Mouse (Mus musculus) large intestine, adult 2 months (tissue): ENCODE data around the gene Tsen34. TPM values are rescaled to one million over a fixed set of nuclear protein-coding genes. Genes with fewer than 3 reads are reported as not detected.
"Not testable (repeated sequence)": the region's sequence is repeated elsewhere in the genome, so short reads cannot be mapped to it uniquely, and the experiment has no call there.

ENCODE experiments used
- DNase-seq: peaks from one replicate; pipeline ENCODE4 v3.0.0-alpha.2; 2012; ENCODE audit warnings: low read depth, low spot score
- whole genome bisulfite sequencing: fragments of 180-500 bp; shearing (Covaris S2); methylation state at CpG from one replicate; pipeline ENCODE4 v1.1.7; 2018; 5-methylcytosine and 5-hydroxymethylcytosine counted together
- polyA plus RNA-seq: library from polyadenylated mRNA; depleted of rRNA; stranded (reverse); fragments of >200 nt; gene quantifications from 2 replicates; pipeline ENCODE4 v1.2.3, GENCODE M21; 2012

Gene Tsen34
- polyA plus RNA-seq, 1 experiment: 77.5 TPM

DNA sequence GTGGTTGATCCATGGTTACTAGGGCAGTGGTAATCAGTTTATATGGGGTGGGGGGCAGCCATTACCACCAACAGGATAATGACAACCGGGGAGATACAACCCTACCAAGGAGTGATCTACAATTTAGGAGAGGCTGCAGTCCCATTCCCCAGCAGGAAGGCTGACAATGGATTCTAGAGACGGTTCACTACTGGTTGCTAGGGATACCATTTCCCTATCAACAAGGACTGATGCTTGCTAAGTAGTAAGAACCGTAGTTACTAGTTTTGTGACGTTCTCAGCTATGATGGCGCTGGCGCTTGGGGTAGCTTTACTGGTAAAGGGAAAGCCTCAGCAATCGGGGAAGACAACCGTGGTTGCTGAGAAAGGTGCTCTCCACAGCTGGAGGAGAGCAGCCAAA lies 8.0 kb upstream of the Tsen34 start:
- 93% methylated on average over 8 of the region's 8 CpGs for WGBS
- no peak for DNase-seq

DNA sequence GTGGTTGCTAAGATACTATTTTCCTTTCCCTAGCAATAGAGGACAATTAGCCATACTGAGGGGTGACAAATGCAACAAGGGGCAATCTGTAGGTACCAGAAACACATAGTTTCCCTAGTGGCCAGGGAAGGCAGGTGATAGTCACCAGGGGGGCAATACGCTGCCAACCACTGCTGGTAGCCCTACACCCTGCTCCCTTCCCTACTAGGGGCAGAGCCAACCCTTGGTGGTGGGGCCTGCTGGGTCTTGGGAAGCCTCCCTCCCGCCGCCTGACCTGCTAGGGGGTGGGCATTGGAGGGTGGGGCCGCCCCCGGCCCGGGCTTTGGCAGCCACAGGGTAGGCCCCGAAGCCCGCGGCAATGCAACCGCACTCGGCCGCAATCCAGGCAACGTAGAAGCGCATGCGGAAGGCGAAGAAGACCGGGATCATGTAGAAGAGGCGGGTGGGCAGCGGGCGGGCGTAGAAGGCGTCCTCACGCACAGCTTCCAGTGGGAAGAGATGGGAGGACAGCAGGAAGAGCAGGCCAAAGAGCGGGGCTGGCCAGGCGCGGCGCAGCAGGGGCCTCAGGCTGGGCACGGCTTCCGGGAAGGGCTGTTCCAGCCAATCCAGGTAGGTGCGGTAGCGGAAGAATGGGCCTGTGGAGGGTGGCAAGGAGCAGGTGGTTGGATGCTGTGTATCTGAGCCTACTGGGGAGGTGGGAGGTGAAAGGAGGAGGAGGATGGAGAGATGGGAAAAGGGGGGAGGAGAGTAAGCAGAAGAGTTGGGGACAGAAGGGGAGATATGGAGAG lies 7.1 kb upstream of the Tsen34 start:
- DNase-seq: no peak
- 93% methylated on average over 31 of the region's 31 CpGs for WGBS

GRCm38 (mm10) chr7:3691919-3692318 lies 744 bp upstream of the Tsen34 start:
- DNase-seq: no peak
- 9% methylated on average over 3 of the region's 3 CpGs for WGBS

DNA sequence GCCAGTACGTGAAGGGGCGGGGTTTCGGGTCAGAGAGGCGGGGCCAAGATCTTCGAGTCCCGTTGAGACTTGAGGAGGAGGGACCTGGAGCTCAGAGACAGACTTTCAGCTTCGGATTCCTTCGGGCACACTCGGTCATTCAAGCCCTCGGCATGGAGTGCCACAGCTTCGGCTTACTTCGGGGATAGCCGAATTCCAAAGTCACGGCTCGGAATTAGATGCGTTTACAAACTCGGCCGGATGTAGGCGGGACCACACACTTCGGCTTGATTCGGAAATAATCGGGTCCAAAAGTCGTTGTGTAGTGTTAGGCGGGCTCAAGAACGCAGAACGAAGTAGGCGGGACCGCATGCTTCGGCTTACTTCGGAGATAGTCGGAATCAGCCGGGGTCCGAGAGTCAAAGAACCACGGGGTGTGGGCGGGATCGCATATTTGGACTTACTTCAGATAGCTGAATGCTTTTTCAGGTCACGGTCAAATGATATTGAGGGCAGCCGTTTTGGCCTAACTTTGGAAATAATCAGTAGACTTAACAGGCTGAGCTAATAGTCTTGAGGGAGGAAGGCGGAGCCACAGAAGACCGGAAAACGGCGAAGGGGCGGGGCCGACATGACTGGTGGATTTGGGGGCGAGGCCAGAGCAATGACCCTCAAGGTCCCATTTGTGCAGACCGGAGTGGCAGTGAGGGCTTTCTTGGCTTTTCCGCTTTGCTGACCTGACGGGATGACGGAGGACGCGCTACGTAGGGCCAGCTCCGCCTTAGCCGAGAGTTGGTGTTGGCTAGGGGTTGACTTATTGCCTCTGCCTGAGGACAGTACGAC lies 535 bp downstream of the Tsen34 start, which contains the start of gene Mboat7:
Gene Mboat7, minus strand, starts transcription at position 537 of the 822 bp plus-strand sequence.
- WGBS: under 1% methylated on average over 55 of the region's 55 CpGs
- peak; percentile 96 for DNase-seq

GRCm38 (mm10) chr7:3693809-3694075 lies 1.1 kb downstream of the Tsen34 start:
- DNase-seq: no peak
- under 1% methylated on average over 18 of the region's 18 CpGs for WGBS

DNA sequence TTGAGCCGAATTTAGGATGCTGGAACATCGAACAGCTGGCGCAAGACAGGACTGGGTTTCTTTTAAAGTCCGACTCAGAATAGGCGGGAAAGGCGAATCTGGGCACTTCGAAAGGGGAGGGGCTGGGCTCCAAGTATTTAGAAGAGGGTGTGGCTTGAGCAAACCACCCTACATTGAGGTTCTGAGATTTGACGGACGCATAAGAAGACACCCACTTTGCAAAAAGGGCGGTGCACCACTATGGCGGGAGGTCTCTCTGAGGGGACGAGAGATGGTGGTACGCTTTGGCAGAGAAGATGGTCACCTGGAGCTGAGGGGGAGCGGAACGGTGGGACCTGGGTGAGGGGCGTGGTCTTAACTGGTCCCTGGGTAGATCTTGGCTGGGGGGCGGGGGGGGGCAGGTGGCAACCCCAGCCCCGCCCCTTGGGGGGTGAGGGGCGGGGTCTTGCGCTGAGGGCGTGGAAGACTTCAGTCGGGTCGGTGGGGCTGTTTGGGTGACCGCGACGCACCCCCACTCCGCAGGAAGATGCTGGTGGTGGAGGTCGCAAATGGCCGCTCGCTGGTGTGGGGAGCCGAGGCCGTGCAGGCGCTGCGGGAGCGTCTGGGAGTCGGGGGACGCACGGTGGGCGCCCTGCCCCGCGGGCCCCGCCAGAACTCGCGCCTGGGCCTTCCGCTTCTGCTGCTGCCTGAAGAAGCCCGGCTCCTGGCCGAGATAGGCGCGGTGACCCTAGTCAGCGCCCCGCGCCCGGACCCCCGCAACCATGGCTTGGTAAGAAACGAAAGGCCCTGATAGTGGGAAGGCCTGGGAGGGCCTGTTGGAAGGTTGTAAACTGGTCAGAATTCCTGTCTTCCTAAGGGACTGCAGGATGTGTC lies 1.6 kb downstream of the Tsen34 start:
- under 1% methylated on average over 51 of the region's 55 CpGs for WGBS
- peak; percentile 53 for DNase-seq

DNA sequence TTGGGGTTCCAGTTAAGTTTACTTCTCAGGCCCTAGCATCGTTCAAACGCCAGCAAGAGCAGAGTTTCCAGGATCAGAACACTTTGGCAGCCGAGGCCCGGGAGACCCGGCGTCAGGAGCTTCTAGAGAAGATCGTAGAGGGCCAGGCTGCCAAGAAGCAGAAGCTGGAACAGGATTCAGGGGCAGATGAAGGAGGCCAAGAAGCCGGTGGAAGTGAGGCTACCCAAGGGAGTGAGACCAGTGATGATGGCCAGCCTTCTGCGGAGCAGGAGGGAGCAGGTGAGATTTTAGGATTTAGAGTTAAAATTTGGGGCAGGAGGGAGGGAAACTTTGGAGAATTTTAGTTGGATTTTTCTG lies 2.3 kb downstream of the Tsen34 start:
- DNase-seq: not testable (repeated sequence)
- 7% methylated on average over 9 of the region's 9 CpGs for WGBS

- WGBS: 94% methylated on average over 6 of the region's 6 CpGs
- DNase-seq: no peak
Observed at GRCm38 (mm10) chr7:3698471-3698870, 5.8 kb downstream of the Tsen34 start.

GRCm38 (mm10) chr7:3703148-3703878 lies 10.7 kb downstream of the Tsen34 start:
- 18% methylated on average over 6 of the region's 6 CpGs for WGBS
- DNase-seq: no peak

DNA sequence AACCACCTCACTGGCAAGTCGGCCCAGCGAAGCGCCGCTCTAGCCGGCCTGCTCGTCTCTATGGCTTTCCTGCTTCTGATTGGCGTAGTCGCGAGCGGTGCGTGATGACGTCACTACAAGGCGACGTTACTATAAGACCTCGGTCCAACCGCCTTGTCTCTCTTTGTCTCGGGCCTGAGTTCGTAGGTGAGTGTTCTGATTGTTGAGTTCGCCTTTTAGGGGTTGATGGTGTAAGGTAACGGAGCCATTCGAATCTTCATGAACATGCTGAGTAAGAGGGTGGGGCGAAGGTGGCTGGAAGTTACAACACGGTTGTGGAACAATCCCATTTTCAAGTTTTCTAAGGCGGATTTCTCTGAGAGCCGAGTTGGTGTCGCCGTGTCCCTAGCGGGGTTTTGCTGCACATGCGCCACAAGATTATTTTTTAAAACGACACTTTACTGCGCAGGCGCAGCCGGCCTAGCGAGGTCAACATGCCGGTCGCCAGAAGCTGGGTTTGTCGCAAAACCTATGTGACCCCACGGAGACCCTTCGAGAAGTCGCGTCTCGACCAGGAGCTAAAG lies 11.3 kb downstream of the Tsen34 start, which contains the start of gene Rps9:
Gene Rps9, plus strand, starts transcription at position 115 of the 563 bp plus-strand sequence.
- under 1% methylated on average over 42 of the region's 42 CpGs for WGBS
- DNase-seq: peak; percentile 80

DNA sequence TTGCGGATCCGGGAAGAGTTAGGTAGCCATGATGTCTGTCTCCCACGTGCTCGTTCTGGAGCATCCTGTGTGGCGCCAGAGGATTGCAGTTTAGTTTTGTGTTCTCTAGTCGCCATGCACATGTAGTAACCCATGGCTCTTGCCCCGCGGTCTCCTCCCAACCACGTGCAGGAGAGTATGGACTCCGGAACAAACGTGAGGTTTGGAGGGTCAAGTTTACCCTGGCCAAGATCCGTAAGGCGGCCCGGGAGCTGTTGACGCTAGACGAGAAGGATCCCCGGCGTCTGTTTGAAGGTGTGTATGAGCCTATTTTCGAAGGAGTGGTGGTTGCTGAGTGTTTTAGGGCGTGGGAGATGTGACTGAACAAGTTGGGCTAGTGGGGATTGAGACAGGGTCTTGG lies 11.8 kb downstream of the Tsen34 start:
- no peak for DNase-seq
- WGBS: under 1% methylated on average over 20 of the region's 20 CpGs

- 10% methylated on average over 7 of the region's 7 CpGs for WGBS
- not testable (repeated sequence) for DNase-seq
Observed at GRCm38 (mm10) chr7:3705461-3705860, 12.8 kb downstream of the Tsen34 start.

- WGBS: 13% methylated on average over 6 of the region's 6 CpGs
- no peak for DNase-seq
Observed at GRCm38 (mm10) chr7:3705911-3706310, 13.2 kb downstream of the Tsen34 start.

DNA sequence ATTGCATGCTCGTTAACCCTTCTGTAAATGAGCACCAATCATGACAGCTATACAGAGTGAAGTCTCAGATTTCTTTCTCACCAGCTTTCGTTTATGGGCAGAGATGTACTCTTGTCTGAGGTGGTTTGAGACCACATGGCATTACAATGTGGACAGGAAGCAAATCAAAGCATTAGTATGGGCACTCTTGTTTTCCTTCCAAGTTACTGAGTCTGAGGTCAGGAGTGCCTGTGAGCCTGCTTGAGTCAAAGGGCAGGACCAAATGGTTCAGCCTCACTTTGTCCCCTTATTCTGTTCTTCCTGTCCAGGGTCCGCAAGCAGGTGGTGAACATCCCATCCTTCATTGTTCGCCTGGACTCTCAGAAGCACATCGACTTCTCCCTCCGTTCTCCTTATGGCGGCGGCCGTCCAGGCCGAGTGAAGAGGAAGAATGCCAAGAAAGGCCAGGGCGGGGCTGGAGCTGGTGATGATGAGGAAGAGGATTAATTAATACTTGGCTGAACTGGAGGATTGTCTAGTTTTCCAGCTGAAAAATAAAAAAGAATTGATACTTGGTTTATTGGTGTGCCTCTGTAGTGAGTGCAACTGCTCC lies 13.8 kb downstream of the Tsen34 start:
- DNase-seq: no peak
- 27% methylated on average over 11 of the region's 11 CpGs for WGBS

DNA sequence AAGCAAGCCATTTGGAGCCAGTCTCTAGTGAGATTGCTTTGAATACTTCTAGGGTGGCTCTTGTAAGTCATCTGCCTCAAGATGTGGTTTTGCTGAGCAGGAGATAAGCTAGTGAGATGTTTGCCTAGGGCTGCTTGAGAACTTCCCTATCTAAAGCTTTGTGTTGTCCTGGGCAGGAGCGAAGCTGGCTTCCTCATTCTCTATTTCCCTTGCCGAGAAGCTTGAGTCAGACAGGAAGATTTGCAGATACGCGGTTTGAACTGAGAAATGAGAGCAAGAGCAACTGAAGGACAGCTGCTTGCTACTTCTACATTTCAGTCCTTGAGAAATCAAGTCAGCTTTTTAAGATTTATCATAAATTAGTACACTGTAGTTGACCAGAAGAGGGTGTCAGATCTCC lies 14.4 kb downstream of the Tsen34 start:
- DNase-seq: no peak
- 58% methylated on average over 4 of the region's 4 CpGs for WGBS

DNA sequence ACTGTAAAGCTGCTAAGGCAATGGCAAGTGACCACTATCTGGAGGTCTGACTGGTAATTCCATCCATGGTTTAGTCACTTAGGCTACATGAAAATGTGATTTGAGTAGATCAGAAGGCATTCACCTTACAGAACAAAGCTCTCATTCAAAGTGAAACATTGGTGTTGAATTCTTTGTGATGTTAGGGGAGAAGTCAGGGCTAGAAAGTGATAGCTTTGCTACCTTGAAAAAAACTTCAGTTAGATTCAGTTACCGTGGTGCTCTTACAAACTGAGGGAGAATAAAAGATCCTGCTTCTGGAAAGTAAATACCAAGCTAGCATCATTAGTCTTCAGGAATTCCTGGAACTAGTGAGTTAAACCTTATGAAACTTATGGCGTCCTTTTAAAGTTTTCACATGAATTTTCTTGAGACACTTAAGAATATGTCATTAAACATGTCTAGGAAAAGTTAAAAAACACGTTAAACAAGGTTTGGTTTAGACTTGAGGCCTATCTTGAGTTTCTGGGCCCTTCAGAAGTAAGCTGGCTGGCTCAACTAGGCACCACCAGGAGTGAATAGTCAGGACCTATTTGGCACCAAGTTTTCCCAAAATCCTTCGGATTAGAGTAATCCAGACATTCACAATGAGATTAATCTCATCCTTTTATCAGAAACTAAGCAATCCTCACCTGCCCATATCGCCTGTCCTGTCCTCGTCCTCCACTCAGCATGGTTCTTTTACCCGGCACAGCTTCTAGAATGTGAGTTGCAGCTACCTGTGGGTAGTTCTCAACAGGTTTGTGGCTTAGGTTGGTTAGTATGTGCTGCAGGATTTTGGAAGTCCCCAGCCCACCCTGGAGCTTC lies 15.1 kb downstream of the Tsen34 start:
- DNase-seq: no peak
- 63% methylated on average over 7 of the region's 7 CpGs for WGBS

- WGBS: 54% methylated on average over 5 of the region's 5 CpGs
- not testable (repeated sequence) for DNase-seq
Observed at GRCm38 (mm10) chr7:3708447-3708980, 15.9 kb downstream of the Tsen34 start.

GRCm38 (mm10) chr7:3709000-3709399 lies 16.3 kb downstream of the Tsen34 start:
- DNase-seq: no peak
- WGBS: 54% methylated on average over 1 of the region's 1 CpGs
